Mouse (Mus musculus): ENCODE measurements around the gene C2. TPM values are rescaled to one million over a fixed set of nuclear protein-coding genes. Genes with fewer than 3 reads are reported as not detected.

Gene C2
- polyA plus RNA-seq, 1 experiment = 0.43 TPM

GRCm38 (mm10) chr17:34898706-34899052, 614 bp upstream of the C2 start:
- H3K4me3 ChIP-seq = peak overlapping the region; percentile 91
- H3ac ChIP-seq (ENCODE audit: control insufficient read depth, insufficient read length) = peak overlapping the region; percentile 75
- H3K4me2 ChIP-seq (ENCODE audit: low read depth) = no peak overlapping the region
- no peaks in the 10 kb centered on the region for H3K27me3 ChIP-seq (ENCODE audit: control insufficient read depth, insufficient read depth, insufficient read length)
- TF ChIP-seq MYOD1 (IDR thresholded peaks at IDR 0.05; ENCODE audit: control insufficient read depth in 1 of 3, insufficient read length in 2 of 3, low read depth in 2 of 3) (no peak), E2F4 (IDR thresholded peaks at IDR 0.05; ENCODE audit: insufficient read depth) (no peak), TCF3 (IDR thresholded peaks at IDR 0.05; ENCODE audit: insufficient read length, low read depth) (no peak)
- peaks cover 4% of the 10 kb centered on the region for H3K36me3 ChIP-seq (ENCODE audit: control insufficient read depth, insufficient read depth)
- H3K79me2 ChIP-seq (ENCODE audit: control insufficient read depth, insufficient read depth) = peaks cover 28% of the 10 kb centered on the region

GRCm38 (mm10) chr17:34897373-34898159, 499 bp downstream of the C2 start:
- Histone ChIP-seq H3K4me3 (peak overlapping the region; percentile 91), H3K4me2 (ENCODE audit: low read depth) (peak overlapping the region; percentile 98)
- TF ChIP-seq POLR2AphosphoS2 (IDR thresholded peaks at IDR 0.05; ENCODE audit: insufficient read length, low read depth) = peak; percentile 14
- TF ChIP-seq MYOD1 (IDR thresholded peaks at IDR 0.05; ENCODE audit: control insufficient read depth in 1 of 3, insufficient read length in 2 of 3, low read depth in 2 of 3) = peak in 1 of 3 experiments; percentile 0
- no peak for TF ChIP-seq TCF12 (IDR thresholded peaks at IDR 0.05; ENCODE audit: insufficient read depth, poor library complexity, severe bottlenecking)

GRCm38 (mm10) chr17:34896366-34896765, 1.7 kb downstream of the C2 start:
- H3K27me3 ChIP-seq (ENCODE audit: control insufficient read depth, insufficient read depth, insufficient read length) = no peaks in the 10 kb centered on the region
- H3ac ChIP-seq (ENCODE audit: control insufficient read depth, insufficient read length) = no peak overlapping the region
- H3K36me3 ChIP-seq (ENCODE audit: control insufficient read depth, insufficient read depth) = no peaks in the 10 kb centered on the region
- peaks cover 24% of the 10 kb centered on the region for H3K79me2 ChIP-seq (ENCODE audit: control insufficient read depth, insufficient read depth)
- no peak for TF ChIP-seq TCF3 (IDR thresholded peaks at IDR 0.05; ENCODE audit: insufficient read length, low read depth)
- TF ChIP-seq MYOG (IDR thresholded peaks at IDR 0.05; ENCODE audit: control insufficient read depth in 1 of 3, insufficient read depth in 1 of 3, insufficient read length in 2 of 3, low read depth in 2 of 3) = no peak
- TF ChIP-seq MAX (IDR thresholded peaks at IDR 0.05; ENCODE audit: low read depth) = no peak
- TF ChIP-seq POLR2AphosphoS2 (IDR thresholded peaks at IDR 0.05; ENCODE audit: insufficient read length, low read depth) = no peak
- no peak for TF ChIP-seq USF1 (IDR thresholded peaks at IDR 0.05; ENCODE audit: low read depth)
- no peak for TF ChIP-seq REST (IDR thresholded peaks at IDR 0.05; ENCODE audit: insufficient read depth, insufficient read length)
- no peak overlapping the region for H3K4me2 ChIP-seq (ENCODE audit: low read depth)
- no peak overlapping the region for H3K4me3 ChIP-seq

More at GRCm38 (mm10) chr17:34897373-34898159, 499 bp downstream of the C2 start:
- Histone ChIP-seq H3ac (ENCODE audit: control insufficient read depth, insufficient read length) (peak overlapping the region; percentile 75), H3K36me3 (ENCODE audit: control insufficient read depth, insufficient read depth) (no peaks in the 10 kb centered on the region), H3K27me3 (ENCODE audit: control insufficient read depth, insufficient read depth, insufficient read length) (no peaks in the 10 kb centered on the region), H3K79me2 (ENCODE audit: control insufficient read depth, insufficient read depth) (peaks cover 28% of the 10 kb centered on the region)

GRCm38 (mm10) chr17:34895724-34896123, 2.3 kb downstream of the C2 start:
- Histone ChIP-seq H3K4me3 (peak overlapping the region; percentile 29), H3K79me2 (ENCODE audit: control insufficient read depth, insufficient read depth) (peaks cover 18% of the 10 kb centered on the region), H3K4me2 (ENCODE audit: low read depth) (no peak overlapping the region), H3K36me3 (ENCODE audit: control insufficient read depth, insufficient read depth) (no peaks in the 10 kb centered on the region), H3K27me3 (ENCODE audit: control insufficient read depth, insufficient read depth, insufficient read length) (no peaks in the 10 kb centered on the region), H3ac (ENCODE audit: control insufficient read depth, insufficient read length) (peak overlapping the region; percentile 48)
- TF ChIP-seq REST (IDR thresholded peaks at IDR 0.05; ENCODE audit: insufficient read depth, insufficient read length) = no peak
- TF ChIP-seq MYOD1 (IDR thresholded peaks at IDR 0.05; ENCODE audit: control insufficient read depth in 1 of 3, insufficient read length in 2 of 3, low read depth in 2 of 3) = no peak
- TF ChIP-seq POLR2AphosphoS2 (IDR thresholded peaks at IDR 0.05; ENCODE audit: insufficient read length, low read depth) = no peak
- TF ChIP-seq MYOG (IDR thresholded peaks at IDR 0.05; ENCODE audit: control insufficient read depth in 1 of 3, insufficient read depth in 1 of 3, insufficient read length in 2 of 3, low read depth in 2 of 3) = no peak
- TF ChIP-seq POLR2A (IDR thresholded peaks at IDR 0.05; ENCODE audit: insufficient read length, low read depth) = no peak
- TF ChIP-seq USF1 (IDR thresholded peaks at IDR 0.05; ENCODE audit: low read depth) = no peak
- TF ChIP-seq TCF3 (IDR thresholded peaks at IDR 0.05; ENCODE audit: insufficient read length, low read depth) = no peak
- TF ChIP-seq TCF12 (IDR thresholded peaks at IDR 0.05; ENCODE audit: insufficient read depth, poor library complexity, severe bottlenecking) = no peak
- TF ChIP-seq SRF (IDR thresholded peaks at IDR 0.05; ENCODE audit: control insufficient read depth, insufficient read length, low read depth) = no peak
- no peak for TF ChIP-seq MAX (IDR thresholded peaks at IDR 0.05; ENCODE audit: low read depth)
- no peak for TF ChIP-seq CEBPB (IDR thresholded peaks at IDR 0.05; ENCODE audit: insufficient read depth, poor library complexity, severe bottlenecking)
- TF ChIP-seq E2F4 (IDR thresholded peaks at IDR 0.05; ENCODE audit: insufficient read depth) = no peak

- Histone ChIP-seq H3ac (ENCODE audit: control insufficient read depth, insufficient read length) (peak overlapping the region; percentile 48), H3K79me2 (ENCODE audit: control insufficient read depth, insufficient read depth) (peaks cover 10% of the 10 kb centered on the region), H3K4me3 (peak overlapping the region; percentile 29), H3K36me3 (ENCODE audit: control insufficient read depth, insufficient read depth) (no peaks in the 10 kb centered on the region), H3K27me3 (ENCODE audit: control insufficient read depth, insufficient read depth, insufficient read length) (no peaks in the 10 kb centered on the region), H3K4me2 (ENCODE audit: low read depth) (peak overlapping the region; percentile 65)
- TF ChIP-seq MYOD1 (IDR thresholded peaks at IDR 0.05; ENCODE audit: control insufficient read depth in 1 of 3, insufficient read length in 2 of 3, low read depth in 2 of 3) (peak in 2 of 3 experiments; percentile 3 to 12), POLR2AphosphoS2 (IDR thresholded peaks at IDR 0.05; ENCODE audit: insufficient read length, low read depth) (peak; percentile 8), POLR2A (IDR thresholded peaks at IDR 0.05; ENCODE audit: insufficient read length, low read depth) (peak; percentile 10), MAX (IDR thresholded peaks at IDR 0.05; ENCODE audit: low read depth) (no peak)
These were observed 3.1 kb downstream of the C2 start for GRCm38 (mm10) chr17:34894801-34895530.

Data from myocyte (in vitro differentiated cells).